Mouse (Mus musculus) adrenal gland, postnatal 4 days (tissue): Measurements from ENCODE around the gene Tnfrsf9. TPM values are rescaled to one million over a fixed set of nuclear protein-coding genes. Genes with fewer than 3 reads are reported as not detected.
A peak's percentile ranks its signal among the peaks of the same experiment; 100 is the strongest.
"Not testable (repeated sequence)": the region's sequence is repeated elsewhere in the genome, so short reads cannot be mapped to it uniquely, and the experiment has no call there.

Source experiments
- DNase-seq, 2 experiments: peaks; one replicate each; pipeline ENCODE4 v3.0.0; 2021 to 2022; ENCODE audit warnings: low spot score in 2 of 2, mixed read lengths in 2 of 2
- long read RNA-seq, 2 experiments: library from polyadenylated mRNA; stranded (forward); transcript quantifications; one replicate each; pipeline ENCODE4 v2.0.0; 2021
- total RNA-seq, 2 experiments: library from RNA; stranded (reverse); gene quantifications; 2 replicates each; pipeline ENCODE4 v1.2.3; 2021

Gene Tnfrsf9
- under 1 TPM in 1 of 2 experiments, not detected in 1; 0.17 TPM for total RNA-seq
- long read RNA-seq, experiment 1, partial matches to known transcripts: 0 of 1 reads
- long read RNA-seq, experiment 1, other reads (novel, unspliced or antisense): 1 of 1 reads
- long read RNA-seq, experiment 2: 0 reads

- peak; percentile 91 to 94 for DNase-seq
These were observed at the start of gene Tnfrsf9, which contains the start of gene Park7 for GRCm38 (mm10) chr4:150914290-150914733. Tnfrsf9 (plus strand) TSS chr4:150914562. Park7 (minus strand) TSS chr4:150914437.

GRCm38 (mm10) chr4:150865371-150865770 is 49.0 kb upstream of the Tnfrsf9 start:
- DNase-seq: no peak

- DNase-seq: no peak
These were observed 48.3 kb upstream of the Tnfrsf9 start for GRCm38 (mm10) chr4:150866069-150866468.

- no peak for DNase-seq
These were observed 47.9 kb upstream of the Tnfrsf9 start for GRCm38 (mm10) chr4:150866494-150866893.

- DNase-seq: no peak
These were observed 46.2 kb upstream of the Tnfrsf9 start for GRCm38 (mm10) chr4:150868161-150868560.

- DNase-seq: no peak
These were observed 45.5 kb upstream of the Tnfrsf9 start for GRCm38 (mm10) chr4:150868859-150869258.

- DNase-seq: no peak
These were observed 44.8 kb upstream of the Tnfrsf9 start for GRCm38 (mm10) chr4:150869276-150870197.

GRCm38 (mm10) chr4:150870963-150871391 is 43.4 kb upstream of the Tnfrsf9 start:
- no peak for DNase-seq

- peak in 1 of 2 experiments; percentile 44 for DNase-seq
These were observed 42.8 kb upstream of the Tnfrsf9 start for GRCm38 (mm10) chr4:150871392-150872138.

- peak in 1 of 2 experiments; percentile 43 for DNase-seq
These were observed 42.2 kb upstream of the Tnfrsf9 start for GRCm38 (mm10) chr4:150872139-150872651.

GRCm38 (mm10) chr4:150872681-150873080 is 41.7 kb upstream of the Tnfrsf9 start:
- DNase-seq: no peak

GRCm38 (mm10) chr4:150874416-150874815 is 39.9 kb upstream of the Tnfrsf9 start:
- not testable (repeated sequence) for DNase-seq

GRCm38 (mm10) chr4:150875393-150875792 is 39.0 kb upstream of the Tnfrsf9 start:
- no peak for DNase-seq

- DNase-seq: no peak
These were observed 34.7 kb upstream of the Tnfrsf9 start for GRCm38 (mm10) chr4:150879631-150880030.

GRCm38 (mm10) chr4:150880364-150880763 is 34.0 kb upstream of the Tnfrsf9 start:
- DNase-seq: no peak

GRCm38 (mm10) chr4:150882632-150883031 is 31.7 kb upstream of the Tnfrsf9 start:
- no peak for DNase-seq

GRCm38 (mm10) chr4:150887903-150888302 is 26.5 kb upstream of the Tnfrsf9 start:
- no peak for DNase-seq

- no peak for DNase-seq
These were observed 25.9 kb upstream of the Tnfrsf9 start for GRCm38 (mm10) chr4:150888492-150888891.

GRCm38 (mm10) chr4:150889273-150889954 is 24.9 kb upstream of the Tnfrsf9 start:
- no peak for DNase-seq

GRCm38 (mm10) chr4:150889955-150890315 is 24.4 kb upstream of the Tnfrsf9 start:
- DNase-seq: no peak

- no peak for DNase-seq
These were observed 23.1 kb upstream of the Tnfrsf9 start for GRCm38 (mm10) chr4:150891308-150891707.
